Mouse (Mus musculus) embryonic facial prominence, embryonic 15.5 days (tissue): ENCODE results near the gene Fbxw10. TPM values are rescaled to one million over a fixed set of nuclear protein-coding genes. Genes with fewer than 3 reads are reported as not detected.

ENCODE experiments used
- ATAC-seq: fragments of 200-750 bp; cut with Nextera tagmentation; 2 replicates; pipeline ENCODE4 v1.8.0; 2017; ENCODE audit warnings: low read depth, moderate TSS enrichment; ENCODE audit not compliant: insufficient number of reproducible peaks, low FRiP score, low TSS enrichment
- H3K27ac ChIP-seq: fragments of 300-500 bp; sonication (generic); replicated peaks from 2 replicates; pipeline ENCODE4 v1.5.1; 2015; ENCODE audit warnings: mild to moderate bottlenecking, inconsistent platforms
- H3K27me3 ChIP-seq: fragments of 300-500 bp; sonication (generic); 2 replicates; pipeline ENCODE4 v1.6.1; 2015; ENCODE audit warnings: inconsistent platforms
- H3K36me3 ChIP-seq: fragments of 300-500 bp; sonication (generic); 2 replicates; pipeline ENCODE4 v1.6.1; 2015; ENCODE audit warnings: mild to moderate bottlenecking, inconsistent platforms
- H3K4me1 ChIP-seq: fragments of 300-500 bp; sonication (generic); 2 replicates; pipeline ENCODE4 v1.6.1; 2015; ENCODE audit warnings: inconsistent platforms
- H3K4me2 ChIP-seq: fragments of 300-500 bp; sonication (generic); replicated peaks from 2 replicates; pipeline ENCODE4 v1.6.1; 2015; ENCODE audit warnings: mild to moderate bottlenecking, inconsistent platforms
- H3K4me3 ChIP-seq: fragments of 300-500 bp; sonication (generic); replicated peaks from 2 replicates; pipeline ENCODE4 v1.5.1; 2015; ENCODE audit warnings: mild to moderate bottlenecking, inconsistent platforms
- H3K9ac ChIP-seq: fragments of 300-500 bp; sonication (generic); 2 replicates; pipeline ENCODE4 v1.6.1; 2015; ENCODE audit warnings: inconsistent platforms
- H3K9me3 ChIP-seq: fragments of 300-500 bp; sonication (generic); replicated peaks from 2 replicates; pipeline ENCODE4 v1.6.1; 2016; ENCODE audit warnings: inconsistent platforms
- WGBS: fragments of 180-500 bp; shearing (Covaris S2); methylation state at CpG from one replicate; pipeline ENCODE4 v1.1.7; 2015; 5-methylcytosine and 5-hydroxymethylcytosine counted together
- polyA plus RNA-seq: library from polyadenylated mRNA; unstranded; fragments of >200 nt; fragmentation: Nextera tagmentation; extraction: Ambion mirVana; gene quantifications from 2 replicates; pipeline ENCODE4 v1.2.1, GENCODE M21; 2015

Gene Fbxw10
- polyA plus RNA-seq = 0.72 and 1.1 TPM in 2 replicates

DNA sequence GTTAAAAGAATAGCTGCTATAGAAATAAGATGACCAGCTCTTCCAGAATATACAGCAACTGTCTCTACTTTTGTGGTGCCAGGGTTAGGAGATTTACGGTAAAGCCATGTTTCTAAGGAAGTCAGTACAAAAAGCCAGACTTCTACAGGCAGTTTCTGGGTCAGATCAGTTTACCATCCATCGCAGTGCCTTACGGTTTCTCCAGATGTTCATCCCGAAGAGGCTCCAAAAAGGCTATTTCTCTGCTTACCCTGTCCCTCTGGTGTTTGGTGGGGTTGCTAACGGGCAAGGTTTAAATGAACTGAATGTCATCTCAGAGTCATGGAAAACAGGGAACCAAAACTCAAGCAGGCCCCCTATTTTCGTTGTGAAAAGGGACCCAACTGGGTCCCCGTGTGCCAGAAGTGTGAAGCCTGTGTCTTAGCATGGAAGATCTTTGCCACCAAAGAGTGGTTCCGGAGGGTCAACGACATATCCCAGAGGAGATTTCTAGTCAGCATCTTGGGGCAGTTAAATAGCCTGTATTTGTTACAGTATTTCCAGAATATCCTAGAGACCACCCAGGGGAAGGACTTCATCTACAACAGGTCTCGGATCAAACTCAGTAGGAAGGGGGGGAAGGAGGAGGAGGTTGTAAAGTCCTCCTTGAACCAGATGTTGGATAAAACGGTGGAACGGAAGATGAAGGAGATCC lies at the start of gene Fbxw10:
Gene Fbxw10, plus strand, starts transcription at position 109 of the 694 bp plus-strand sequence.
- no peak within 1 kb of the TSS; the same call in 1 of the 2 replicates for H3K9ac ChIP-seq
- H3K27ac ChIP-seq = peak within 1 kb of the TSS; percentile 73
- peak within 1 kb of the TSS; percentile 27 for H3K4me3 ChIP-seq
- no peaks in the 10 kb centered on the region for H3K9me3 ChIP-seq
- WGBS = 12% methylated on average over 12 of the region's 12 CpGs
- peaks cover 12% of the 10 kb centered on the region for H3K4me1 ChIP-seq
- peak within 1 kb of the TSS; percentile 42 for H3K4me2 ChIP-seq
- no peaks in the 10 kb centered on the region for H3K27me3 ChIP-seq
- ATAC-seq = no peak; the same call in 1 of the 2 replicates
- no peaks in the 10 kb centered on the region; the same call in 1 of the 2 replicates for H3K36me3 ChIP-seq

DNA sequence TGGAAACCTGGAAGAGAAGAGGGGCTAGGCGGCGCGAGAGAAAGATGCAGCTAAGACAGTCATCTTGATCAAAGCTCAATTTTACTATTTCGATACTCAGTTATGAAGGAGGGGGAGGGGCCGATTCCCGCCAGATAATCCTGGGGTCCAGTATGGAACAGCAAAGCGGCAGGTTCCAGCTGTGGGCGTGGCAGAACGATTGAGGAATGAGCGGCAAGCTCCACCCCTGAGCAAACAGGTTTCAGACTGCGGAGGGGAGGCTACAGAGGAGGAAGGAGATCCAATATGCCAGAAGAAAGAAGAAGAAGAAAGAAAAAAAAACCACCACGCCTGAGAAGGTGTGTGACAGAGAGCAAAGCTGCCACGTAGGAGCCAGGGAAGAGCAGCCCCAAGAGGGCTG lies 42.8 kb upstream of the Fbxw10 start:
- no peaks in the 10 kb centered on the region for H3K36me3 ChIP-seq
- ATAC-seq = no peak
- H3K9me3 ChIP-seq = no peaks in the 10 kb centered on the region
- H3K27me3 ChIP-seq = no peaks in the 10 kb centered on the region
- H3K4me3 ChIP-seq = no peak overlapping the region
- WGBS = 49% methylated on average over 13 of the region's 13 CpGs
- no peaks in the 10 kb centered on the region for H3K4me1 ChIP-seq
- H3K9ac ChIP-seq = no peak overlapping the region
- H3K4me2 ChIP-seq = peak overlapping the region; percentile 6; the same call in 1 of the 2 replicates
- no peak overlapping the region for H3K27ac ChIP-seq

DNA sequence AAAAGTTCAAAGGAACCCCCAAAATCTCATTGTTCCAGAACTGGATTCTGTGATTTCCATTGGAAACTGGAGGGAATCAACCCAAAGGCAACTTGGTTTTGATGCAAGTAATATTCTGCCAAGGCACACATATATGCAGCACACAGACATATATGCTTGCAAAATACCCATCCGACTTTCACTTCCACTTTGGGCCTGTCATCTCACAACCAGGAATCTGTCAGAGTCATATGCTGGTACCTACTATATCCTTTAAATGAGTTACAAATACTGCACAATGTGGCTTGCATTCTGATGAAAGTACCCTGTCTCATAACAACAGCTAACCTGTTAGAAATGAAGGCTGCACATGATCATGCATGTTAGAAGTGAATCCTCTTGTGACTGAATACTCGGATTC lies 38.9 kb upstream of the Fbxw10 start:
- no peak for ATAC-seq
- no peak overlapping the region for H3K27ac ChIP-seq
- no peak overlapping the region for H3K4me2 ChIP-seq
- WGBS = 89% methylated on average over 2 of the region's 2 CpGs
- H3K4me3 ChIP-seq = no peak overlapping the region
- H3K4me1 ChIP-seq = no peaks in the 10 kb centered on the region
- no peaks in the 10 kb centered on the region for H3K9me3 ChIP-seq
- H3K36me3 ChIP-seq = no peaks in the 10 kb centered on the region
- no peaks in the 10 kb centered on the region for H3K27me3 ChIP-seq
- H3K9ac ChIP-seq = no peak overlapping the region

DNA sequence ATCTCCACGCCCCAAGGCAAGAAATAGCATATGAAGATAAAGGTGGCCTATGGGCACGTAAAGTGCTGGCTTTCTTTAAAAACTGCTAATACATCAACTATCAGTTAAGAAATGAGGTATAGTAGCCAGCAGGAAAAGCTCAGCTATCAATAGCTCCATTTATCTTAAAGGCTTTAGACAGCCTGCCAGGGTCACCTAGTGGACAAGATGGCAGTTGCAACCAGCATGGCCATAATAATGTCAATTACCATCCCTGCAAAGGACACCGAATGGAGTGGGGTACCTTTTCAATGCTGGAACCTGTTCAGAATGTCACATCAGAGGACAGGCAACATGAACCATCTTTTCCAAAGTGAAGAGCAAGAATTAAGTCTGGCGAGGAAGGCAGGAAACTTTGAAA lies 37.7 kb upstream of the Fbxw10 start:
- WGBS = 64% methylated on average over 4 of the region's 4 CpGs
- H3K27me3 ChIP-seq = no peaks in the 10 kb centered on the region
- H3K4me2 ChIP-seq = no peak overlapping the region
- H3K9ac ChIP-seq = no peak overlapping the region
- ATAC-seq = no peak
- no peak overlapping the region for H3K27ac ChIP-seq
- no peaks in the 10 kb centered on the region for H3K36me3 ChIP-seq
- H3K4me1 ChIP-seq = no peaks in the 10 kb centered on the region
- no peak overlapping the region for H3K4me3 ChIP-seq
- no peaks in the 10 kb centered on the region for H3K9me3 ChIP-seq

DNA sequence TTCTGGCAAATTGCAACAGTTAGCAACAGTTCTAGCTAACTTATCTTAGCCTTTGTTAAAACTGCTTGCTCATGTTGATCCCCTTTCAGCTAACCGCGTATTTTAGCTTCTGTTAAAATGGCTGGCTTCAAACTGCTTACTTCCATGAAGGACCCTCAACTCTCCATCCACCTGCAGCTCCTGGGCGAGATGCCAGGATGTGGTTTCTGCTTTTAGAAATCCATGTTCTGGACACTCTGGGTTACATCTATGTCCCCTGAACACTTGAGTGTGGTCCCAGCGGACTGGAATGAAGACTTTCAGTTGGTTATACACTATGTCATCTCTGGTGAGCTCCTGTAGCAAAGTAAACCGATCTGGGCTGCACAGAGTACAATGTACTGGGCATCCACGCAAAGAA lies 34.6 kb upstream of the Fbxw10 start:
- Histone ChIP-seq H3K4me3 (no peak overlapping the region), H3K27me3 (no peaks in the 10 kb centered on the region), H3K4me2 (no peak overlapping the region), H3K27ac (no peak overlapping the region), H3K9ac (no peak overlapping the region), H3K9me3 (no peaks in the 10 kb centered on the region), H3K4me1 (no peaks in the 10 kb centered on the region), H3K36me3 (no peaks in the 10 kb centered on the region)
- ATAC-seq = no peak
- WGBS = 80% methylated on average over 6 of the region's 6 CpGs

DNA sequence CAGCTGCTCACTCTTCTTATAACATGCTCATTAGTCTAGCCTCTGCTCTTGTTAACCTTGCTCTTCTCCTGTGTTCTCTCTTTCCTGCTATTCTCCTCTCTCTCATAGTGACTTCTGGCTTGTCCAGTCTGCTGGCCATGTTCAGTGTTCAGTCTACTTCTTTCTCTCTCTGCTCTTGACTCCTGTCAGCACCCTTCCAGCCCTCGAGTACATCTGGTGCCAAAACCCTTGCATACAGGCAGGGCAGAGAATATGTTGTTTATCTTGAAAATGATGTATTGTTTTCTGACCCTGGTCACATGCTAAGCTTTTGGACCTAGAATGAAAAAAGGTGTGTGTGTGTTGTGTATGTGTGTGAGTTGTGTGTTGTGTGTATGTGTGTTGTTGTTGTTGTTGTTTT lies 33.4 kb upstream of the Fbxw10 start:
- no peak for ATAC-seq
- no peaks in the 10 kb centered on the region for H3K36me3 ChIP-seq
- no peak overlapping the region for H3K27ac ChIP-seq
- no peaks in the 10 kb centered on the region for H3K4me1 ChIP-seq
- H3K4me3 ChIP-seq = no peak overlapping the region
- 39% methylated on average over 1 of the region's 1 CpGs for WGBS
- no peak overlapping the region for H3K4me2 ChIP-seq
- H3K27me3 ChIP-seq = no peaks in the 10 kb centered on the region
- H3K9me3 ChIP-seq = no peaks in the 10 kb centered on the region
- H3K9ac ChIP-seq = no peak overlapping the region

DNA sequence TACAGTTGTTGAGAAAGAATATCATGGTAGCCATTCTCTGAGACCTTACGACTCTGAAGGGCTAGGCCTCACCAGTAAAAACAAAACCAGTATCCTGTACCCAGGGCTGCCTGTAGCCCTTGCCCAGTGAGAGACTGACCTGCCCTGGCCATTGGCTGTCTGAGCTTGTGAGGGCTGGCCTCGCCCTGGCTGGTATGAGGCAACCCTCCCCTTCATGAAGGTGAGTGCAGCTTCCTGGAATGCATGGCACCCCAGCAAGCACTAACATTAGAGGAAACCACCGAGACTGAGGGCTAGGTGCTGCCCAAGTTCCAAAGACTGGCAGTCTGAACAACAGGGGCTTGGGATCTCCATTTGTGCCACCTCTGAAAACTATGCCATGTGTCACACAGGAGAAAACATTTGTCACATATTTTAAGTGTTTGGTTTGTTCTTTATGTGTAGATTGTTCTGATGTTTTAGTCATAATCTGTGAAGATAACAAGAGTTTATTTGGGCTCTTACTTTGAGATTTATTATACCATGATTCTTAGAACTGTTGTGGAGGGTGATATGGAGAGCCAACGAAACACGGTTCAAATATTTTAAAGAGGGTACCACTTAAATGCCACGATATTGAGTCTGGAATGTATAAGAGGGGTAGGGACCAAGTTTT lies 32.8 kb upstream of the Fbxw10 start:
- Histone ChIP-seq H3K9me3 (no peaks in the 10 kb centered on the region), H3K27ac (no peak overlapping the region), H3K27me3 (no peaks in the 10 kb centered on the region), H3K36me3 (no peaks in the 10 kb centered on the region), H3K4me2 (no peak overlapping the region), H3K9ac (no peak overlapping the region), H3K4me3 (no peak overlapping the region), H3K4me1 (no peaks in the 10 kb centered on the region)
- ATAC-seq = no peak
- 66% methylated on average over 6 of the region's 6 CpGs for WGBS

DNA sequence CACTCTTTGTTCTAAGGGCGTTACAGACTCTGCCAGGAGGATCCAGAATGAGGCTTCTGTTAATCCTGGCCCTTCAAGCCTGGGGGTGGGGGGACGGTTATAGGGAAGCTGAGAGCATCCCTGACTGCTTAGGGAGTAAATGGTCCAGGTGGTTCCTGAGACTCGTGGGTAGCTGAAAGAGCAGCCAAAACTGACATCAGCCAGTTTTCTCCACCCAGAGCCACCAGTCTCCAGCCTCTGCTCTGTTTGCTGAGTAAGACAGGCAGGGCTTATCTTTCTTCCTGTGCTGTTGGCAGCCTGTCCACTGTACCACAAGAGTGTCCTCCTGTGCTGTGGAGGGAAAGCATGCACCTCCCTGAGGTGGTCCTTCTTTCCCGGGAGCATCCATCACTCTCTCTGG lies 32.2 kb upstream of the Fbxw10 start:
- H3K4me1 ChIP-seq = peaks cover 4% of the 10 kb centered on the region
- H3K36me3 ChIP-seq = no peaks in the 10 kb centered on the region
- no peaks in the 10 kb centered on the region for H3K27me3 ChIP-seq
- no peak overlapping the region for H3K4me3 ChIP-seq
- H3K4me2 ChIP-seq = no peak overlapping the region
- 45% methylated on average over 4 of the region's 4 CpGs for WGBS
- no peak overlapping the region for H3K27ac ChIP-seq
- no peak overlapping the region for H3K9ac ChIP-seq
- ATAC-seq = no peak
- no peaks in the 10 kb centered on the region for H3K9me3 ChIP-seq

DNA sequence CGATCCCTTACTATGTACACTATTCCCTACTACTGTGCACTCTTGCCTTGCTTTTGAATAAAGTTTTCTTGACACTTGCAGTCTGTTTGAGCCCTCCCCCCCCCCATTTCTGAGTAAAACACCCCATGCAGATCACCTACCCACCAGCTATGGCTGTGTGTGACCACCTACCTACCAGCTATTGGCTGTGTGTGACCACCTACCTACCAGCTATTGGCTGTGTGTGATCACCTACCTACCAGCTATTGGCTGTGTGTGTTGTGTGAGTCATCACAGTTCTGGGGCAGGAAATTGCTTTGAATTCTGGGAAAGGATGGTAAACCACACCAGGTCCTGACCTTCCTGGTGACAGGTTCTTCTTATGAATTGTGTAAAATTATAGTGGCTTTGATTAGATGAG lies 31.4 kb upstream of the Fbxw10 start:
- 79% methylated on average over 1 of the region's 1 CpGs for WGBS
- no peak for ATAC-seq
- H3K4me2 ChIP-seq = no peak overlapping the region
- no peak overlapping the region for H3K4me3 ChIP-seq
- no peak overlapping the region for H3K9ac ChIP-seq
- H3K36me3 ChIP-seq = no peaks in the 10 kb centered on the region
- H3K9me3 ChIP-seq = no peaks in the 10 kb centered on the region
- H3K27me3 ChIP-seq = no peaks in the 10 kb centered on the region
- H3K27ac ChIP-seq = no peak overlapping the region
- peaks cover 13% of the 10 kb centered on the region for H3K4me1 ChIP-seq

DNA sequence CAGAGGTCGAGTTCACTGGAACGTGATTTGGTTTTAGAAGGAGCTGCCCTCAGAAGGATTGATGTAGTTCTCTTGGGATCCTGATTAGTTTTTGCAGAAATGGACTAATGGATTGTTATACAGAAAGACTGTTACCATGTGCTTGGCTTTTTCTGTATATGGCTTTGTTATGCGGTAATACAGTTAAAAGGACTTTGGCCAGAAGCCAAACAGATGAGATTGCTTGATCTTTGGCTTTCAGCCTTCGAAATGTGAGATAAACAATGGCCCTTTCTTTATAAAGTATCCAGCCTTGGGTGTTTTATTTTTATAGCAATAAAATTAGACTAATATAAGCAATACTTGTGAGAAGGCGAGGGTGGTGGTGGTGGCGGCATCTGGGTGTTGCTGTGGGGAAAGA lies 30.3 kb upstream of the Fbxw10 start:
- H3K27ac ChIP-seq = no peak overlapping the region
- H3K27me3 ChIP-seq = no peaks in the 10 kb centered on the region
- H3K4me1 ChIP-seq = peaks cover 21% of the 10 kb centered on the region
- ATAC-seq = no peak
- H3K4me2 ChIP-seq = no peak overlapping the region
- H3K9me3 ChIP-seq = no peaks in the 10 kb centered on the region
- 56% methylated on average over 6 of the region's 6 CpGs for WGBS
- no peak overlapping the region for H3K9ac ChIP-seq
- H3K4me3 ChIP-seq = no peak overlapping the region
- H3K36me3 ChIP-seq = no peaks in the 10 kb centered on the region

DNA sequence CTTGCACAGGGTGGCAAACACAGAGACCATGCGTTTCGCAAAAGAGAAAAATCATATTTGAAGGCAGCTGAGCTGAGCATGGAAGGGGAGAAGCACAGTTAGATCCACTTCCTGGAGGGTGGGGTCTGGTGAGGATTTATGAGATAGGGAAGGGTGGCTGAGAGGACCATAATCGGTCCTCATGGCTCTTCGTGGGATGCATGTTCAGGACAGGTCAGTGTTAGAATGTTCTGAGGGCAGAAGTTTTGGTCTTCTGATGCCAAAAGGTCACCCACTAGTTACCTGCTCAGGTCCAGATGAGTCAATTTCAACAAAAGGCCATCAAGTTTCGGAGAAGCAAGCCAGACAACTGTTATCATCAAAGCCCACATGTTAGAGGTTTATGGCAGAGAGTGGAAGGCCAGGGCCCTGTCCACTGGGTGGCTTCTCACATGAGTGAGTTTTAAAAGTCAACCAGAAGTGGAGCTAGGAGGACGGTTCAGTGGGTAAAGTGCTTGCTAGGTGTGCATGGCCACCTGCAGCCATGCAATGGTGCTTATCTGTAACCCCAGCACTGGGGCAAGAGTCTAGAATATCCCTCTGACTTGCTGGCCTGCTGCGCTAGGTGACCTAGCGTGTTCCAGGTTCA lies 27.7 kb upstream of the Fbxw10 start:
- no peak for ATAC-seq

More for the DNA sequence above, 27.7 kb upstream of the Fbxw10 start:
- peak overlapping the region; percentile 86; the same call in 1 of the 2 replicates for H3K4me2 ChIP-seq
- WGBS = 92% methylated on average over 8 of the region's 8 CpGs
- H3K27ac ChIP-seq = peak overlapping the region; percentile 79; the same call in 1 of the 2 replicates
- H3K9me3 ChIP-seq = no peaks in the 10 kb centered on the region
- peaks cover 35% of the 10 kb centered on the region for H3K4me1 ChIP-seq
- no peaks in the 10 kb centered on the region for H3K27me3 ChIP-seq
- H3K4me3 ChIP-seq = no peak overlapping the region
- H3K36me3 ChIP-seq = no peaks in the 10 kb centered on the region
- no peak overlapping the region for H3K9ac ChIP-seq
